Mouse (Mus musculus): ENCODE data around the gene Ddi2.
A peak's percentile ranks its signal among the peaks of the same experiment; 100 is the strongest.

The Ddi2 gene

GRCm38 (mm10) chr4:141688505-141688904 is 34.7 kb downstream of the Ddi2 start:
- DNase-seq (ENCODE audit: low spot score), result no peak

GRCm38 (mm10) chr4:141686525-141686924 is 36.7 kb downstream of the Ddi2 start:
- no peak for DNase-seq (ENCODE audit: low spot score)

DNA sequence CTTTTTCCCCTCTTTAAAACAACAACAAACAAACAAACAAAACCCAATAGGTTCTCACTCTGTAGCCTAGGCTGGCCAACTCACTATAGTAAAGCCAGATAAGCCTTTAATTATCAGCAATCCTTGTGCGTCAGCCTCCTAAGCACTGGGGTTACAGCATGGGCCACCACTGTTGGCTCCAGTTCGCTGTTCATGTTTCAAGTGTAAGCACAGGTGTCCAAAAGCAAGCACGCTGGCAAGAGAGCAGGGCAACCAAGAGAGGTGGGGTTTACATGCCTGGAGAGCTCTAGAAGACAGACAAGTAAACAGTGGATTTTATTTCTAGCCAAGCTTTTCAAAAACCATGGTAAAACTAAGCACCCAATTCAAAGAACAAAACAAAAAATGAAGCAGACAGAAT is 37.1 kb downstream of the Ddi2 start:
- no peak for DNase-seq (ENCODE audit: low spot score)

- no peak for DNase-seq (ENCODE audit: low spot score)
Observed at GRCm38 (mm10) chr4:141685499-141685898, 37.7 kb downstream of the Ddi2 start, which contains the start of gene Rsc1a1. Gene Rsc1a1 (minus strand): TSS chr4:141685599.

DNA sequence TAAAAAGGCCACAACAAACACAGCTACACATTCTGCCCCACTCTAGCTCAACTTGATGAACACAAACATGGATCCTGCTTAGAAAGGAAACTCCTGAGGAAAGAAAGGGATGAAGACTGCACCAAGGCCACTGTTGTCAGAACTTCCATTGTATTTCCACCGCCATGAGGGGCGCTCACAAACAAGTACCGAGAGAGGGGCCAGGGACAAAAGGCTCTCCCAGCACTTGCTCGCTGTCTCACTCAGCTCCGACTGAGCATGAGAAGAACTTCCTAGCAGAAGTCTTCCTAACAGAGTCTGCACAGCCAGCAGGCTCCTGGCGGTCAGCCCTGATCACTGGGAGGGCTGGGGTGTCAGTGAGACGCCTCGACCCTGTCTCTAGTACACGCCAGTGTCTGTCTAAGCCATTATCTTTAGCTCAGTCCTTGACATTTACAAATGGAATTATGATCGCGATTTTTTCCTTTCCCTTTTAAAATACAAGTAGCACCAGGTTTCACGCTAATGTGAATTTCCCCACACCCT is 40.5 kb downstream of the Ddi2 start:
- DNase-seq (ENCODE audit: low spot score), result no peak

- no peak for DNase-seq (ENCODE audit: low spot score)
Observed at GRCm38 (mm10) chr4:141681767-141682166, 41.5 kb downstream of the Ddi2 start.

- DNase-seq (ENCODE audit: low spot score), result no peak
Observed at GRCm38 (mm10) chr4:141680892-141681291, 42.3 kb downstream of the Ddi2 start.

DNA sequence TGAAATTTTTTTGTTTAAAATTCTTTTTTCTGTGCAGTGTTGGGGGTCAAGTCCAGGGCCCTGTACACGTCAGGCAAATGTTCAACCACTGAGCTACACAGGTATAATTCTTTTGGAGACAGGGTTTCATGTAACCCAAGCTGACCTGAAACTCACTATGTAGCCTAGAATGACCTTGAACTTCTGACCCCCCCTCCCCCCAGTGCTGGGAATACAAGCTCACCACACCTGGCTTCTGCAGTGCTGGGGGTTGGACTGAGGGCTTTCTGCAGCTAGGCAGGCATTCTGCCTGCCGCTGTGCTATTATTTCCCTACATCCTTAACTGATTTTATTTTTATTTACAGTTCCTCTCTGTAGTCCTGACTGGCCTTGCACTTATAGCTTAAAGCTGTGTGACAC is 44.2 kb downstream of the Ddi2 start:
- DNase-seq (ENCODE audit: low spot score), result no peak

GRCm38 (mm10) chr4:141676462-141676979 is 46.7 kb downstream of the Ddi2 start:
- no peak for DNase-seq (ENCODE audit: low spot score)

- no peak for DNase-seq (ENCODE audit: low spot score)
Observed at GRCm38 (mm10) chr4:141672325-141672724, 50.9 kb downstream of the Ddi2 start.

DNA sequence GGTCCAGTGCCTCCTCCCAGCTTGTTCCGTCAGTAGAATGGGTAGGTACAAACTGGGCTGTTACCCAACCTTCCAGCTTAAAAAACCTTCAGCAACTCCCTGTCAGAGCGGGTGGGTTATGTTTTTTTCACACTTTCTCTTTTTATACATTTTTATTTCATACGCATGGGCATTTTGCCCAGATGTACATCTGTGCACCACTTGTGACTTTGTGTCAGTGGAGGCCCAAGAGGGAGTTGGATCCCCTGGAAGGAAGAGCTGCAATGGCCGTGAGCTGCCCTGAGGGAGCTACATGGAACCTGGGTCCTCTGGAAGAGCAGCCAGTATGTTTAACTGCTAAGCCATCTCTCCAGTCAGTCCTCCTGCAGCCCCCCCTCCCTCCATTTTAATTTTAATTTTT is 51.8 kb downstream of the Ddi2 start:
- DNase-seq (ENCODE audit: low spot score), result no peak

GRCm38 (mm10) chr4:141669898-141670712 is 53.1 kb downstream of the Ddi2 start:
- no peak for DNase-seq (ENCODE audit: low spot score)

DNA sequence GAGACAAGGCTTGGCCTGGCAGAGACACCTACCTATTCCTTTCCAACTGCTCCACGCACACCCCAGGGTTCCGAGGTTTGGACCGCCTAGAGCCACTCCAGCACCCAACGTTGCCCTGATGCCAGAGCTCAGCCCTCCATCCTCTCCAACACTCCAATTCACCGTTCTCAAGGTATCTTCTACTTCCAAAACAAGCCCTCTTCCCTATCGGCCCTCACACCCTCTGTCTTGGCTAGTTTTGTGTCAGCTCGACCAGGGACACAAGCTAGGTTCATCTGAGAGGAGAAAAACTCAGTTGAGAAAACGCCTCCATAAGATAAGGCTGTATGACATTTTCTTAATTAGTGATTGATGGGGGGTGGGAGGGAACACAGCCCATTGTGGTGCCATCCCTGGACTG is 58.4 kb downstream of the Ddi2 start, which contains the start of gene Plekhm2:
Gene Plekhm2, minus strand, starts transcription at position 101 of the 400 bp plus-strand sequence.
- no peak for DNase-seq (ENCODE audit: low spot score)

- DNase-seq (ENCODE audit: low spot score), result peak; percentile 71
Observed at GRCm38 (mm10) chr4:141664011-141664745, 59.0 kb downstream of the Ddi2 start.

DNA sequence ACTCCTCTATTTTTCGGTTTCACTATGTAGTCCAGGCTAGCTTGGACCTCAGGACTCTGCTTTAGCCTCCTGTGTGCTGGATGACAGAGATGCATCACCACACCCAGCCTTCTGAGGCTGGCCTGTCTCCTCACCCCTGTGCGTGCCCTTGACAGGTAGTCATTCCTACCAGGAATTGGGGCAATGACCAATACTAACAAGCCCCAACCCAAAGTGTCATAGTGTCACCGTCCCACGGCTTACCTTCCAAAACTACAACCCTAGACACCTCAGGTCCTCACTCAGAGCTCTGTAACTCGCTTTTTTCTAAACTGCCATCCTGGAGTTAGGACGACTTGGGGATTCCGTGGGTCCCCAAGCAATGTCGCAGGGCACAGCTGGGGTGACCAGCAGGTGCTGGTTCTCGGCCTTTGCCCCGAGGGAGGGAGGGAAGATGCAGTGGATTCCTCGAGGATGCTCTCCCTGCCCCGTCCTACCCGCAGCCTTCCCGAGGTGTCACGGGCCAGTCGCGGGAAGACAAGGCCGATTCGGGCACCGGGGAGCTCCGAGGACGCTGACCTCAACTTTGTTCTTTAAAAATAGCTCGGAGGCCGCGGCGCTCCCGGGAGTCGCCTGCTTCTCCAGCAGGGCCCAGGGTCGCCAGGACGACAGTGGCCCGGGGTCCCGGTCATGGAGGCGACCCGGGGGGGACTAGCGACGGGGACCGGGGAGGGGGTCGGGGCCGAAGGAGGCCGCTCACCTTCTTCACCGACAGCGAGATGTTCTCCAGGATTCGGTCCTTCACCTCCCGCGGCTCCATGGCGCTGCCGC is 59.9 kb downstream of the Ddi2 start:
- peak; percentile 39 for DNase-seq (ENCODE audit: low spot score)

GRCm38 (mm10) chr4:141660884-141661283 is 62.3 kb downstream of the Ddi2 start:
- DNase-seq (ENCODE audit: low spot score), result no peak

DNA sequence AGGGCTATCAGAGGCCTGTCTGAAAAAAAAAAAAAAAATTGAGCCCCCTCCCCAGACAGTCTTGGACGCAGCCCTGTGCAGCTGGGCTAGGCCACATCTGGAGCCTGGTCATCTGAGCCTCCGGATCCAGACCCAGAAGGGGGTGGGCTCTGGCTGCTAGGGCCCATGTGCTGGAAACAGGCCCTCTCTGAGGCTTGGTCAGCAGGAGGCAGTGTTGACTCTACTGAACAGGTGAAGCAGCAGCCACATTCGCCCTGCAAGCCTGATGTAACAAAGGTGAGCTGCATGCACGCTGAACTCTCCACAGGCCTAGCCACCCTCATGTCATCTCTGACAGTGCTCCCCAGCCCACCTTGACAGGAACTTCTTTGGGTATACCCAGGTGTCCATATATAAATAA is 63.5 kb downstream of the Ddi2 start:
- no peak for DNase-seq (ENCODE audit: low spot score)

- DNase-seq (ENCODE audit: low spot score), result no peak
Observed at GRCm38 (mm10) chr4:141658846-141659484, 64.3 kb downstream of the Ddi2 start.

DNA sequence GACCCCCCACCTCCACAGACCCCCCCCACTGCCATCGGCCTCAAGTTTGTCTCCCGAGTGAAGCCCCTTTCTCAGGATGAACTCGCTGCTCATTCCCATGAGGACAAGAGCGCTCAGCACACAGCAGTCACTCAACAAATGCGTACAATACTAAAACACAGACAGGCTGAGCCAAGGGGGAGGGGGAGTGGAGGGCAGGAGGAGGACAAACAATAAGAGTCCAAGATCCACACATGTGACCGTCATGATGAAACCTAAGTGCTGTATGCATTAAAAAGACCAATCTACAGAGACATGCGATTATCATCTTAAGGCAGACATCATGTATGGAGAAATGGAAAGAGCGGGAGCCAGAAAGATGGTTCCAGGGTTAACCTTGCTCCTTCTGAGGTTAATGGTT is 66.3 kb downstream of the Ddi2 start:
- no peak for DNase-seq (ENCODE audit: low spot score)

- DNase-seq (ENCODE audit: low spot score), result no peak
Observed at GRCm38 (mm10) chr4:141655908-141656608, 67.2 kb downstream of the Ddi2 start.

GRCm38 (mm10) chr4:141654509-141654908 is 68.7 kb downstream of the Ddi2 start:
- DNase-seq (ENCODE audit: low spot score), result no peak
